Mouse (Mus musculus) lung, embryonic 14.5 days (tissue): Measurements from ENCODE around the gene B4galt1. TPM values are rescaled to one million over a fixed set of nuclear protein-coding genes. Genes with fewer than 3 reads are reported as not detected.
A peak's percentile ranks its signal among the peaks of the same experiment; 100 is the strongest.

ENCODE experiments used
- ATAC-seq: fragments of 200-750 bp; cut with Nextera tagmentation; 2 replicates; pipeline ENCODE4 v1.8.0; 2017; ENCODE audit warnings: mild to moderate bottlenecking, moderate TSS enrichment, moderate library complexity; ENCODE audit not compliant: insufficient read depth
- DNase-seq: peaks from one replicate; pipeline ENCODE4 v3.0.0-alpha.2; 2015
- H3K27ac ChIP-seq: fragments of 300-500 bp; sonication (generic); 2 replicates; pipeline ENCODE4 v1.5.1; 2014; ENCODE audit warnings: low read depth, mild to moderate bottlenecking, moderate library complexity
- H3K27me3 ChIP-seq: fragments of 300-500 bp; sonication (generic); 2 replicates; pipeline ENCODE4 v1.6.1; 2014; ENCODE audit warnings: low read length, control low read depth; ENCODE audit not compliant: insufficient read depth
- H3K36me3 ChIP-seq: fragments of 300-500 bp; sonication (generic); 2 replicates; pipeline ENCODE4 v1.6.1; 2014; ENCODE audit warnings: control low read depth; ENCODE audit not compliant: insufficient read depth
- H3K4me1 ChIP-seq: fragments of 300-500 bp; sonication (generic); 2 replicates; pipeline ENCODE4 v1.6.1; 2014; ENCODE audit warnings: antibody characterized with exemption, control low read depth; ENCODE audit not compliant: insufficient read depth
- H3K4me2 ChIP-seq: fragments of 300-500 bp; sonication (generic); 2 replicates; pipeline ENCODE4 v1.6.1; 2014; ENCODE audit warnings: mild to moderate bottlenecking
- H3K4me3 ChIP-seq: fragments of 300-500 bp; sonication (generic); 2 replicates; pipeline ENCODE4 v1.5.1; 2014; ENCODE audit warnings: low read depth, low read length
- H3K9ac ChIP-seq: fragments of 300-500 bp; sonication (generic); 2 replicates; pipeline ENCODE4 v1.6.1; 2014
- H3K9me3 ChIP-seq: fragments of 300-500 bp; sonication (generic); 2 replicates; pipeline ENCODE4 v1.6.1; 2016; ENCODE audit warnings: low read depth, low read length, control low read depth
- CTCF ChIP-seq: IDR thresholded peaks from 2 replicates; pipeline ENCODE4 v1.5.1; 2016; ENCODE audit warnings: antibody characterized with exemption, low read depth
- whole genome bisulfite sequencing: fragments of 180-500 bp; shearing (Covaris S2); extraction: QIAGEN DNeasy Blood & Tissue Kit; methylation state at CpG from one replicate; pipeline ENCODE4 v1.1.7; 2014; 5-methylcytosine and 5-hydroxymethylcytosine counted together
- polyA plus RNA-seq: library from polyadenylated mRNA; unstranded; fragments of >200 nt; fragmentation: Nextera tagmentation; extraction: Ambion mirVana; gene quantifications from 2 replicates; pipeline ENCODE4 v1.2.1, GENCODE M21; 2014

The B4galt1 gene
- polyA plus RNA-seq, 1 experiment from 2014 or later: 66.5 TPM

- H3K4me1 ChIP-seq: peaks cover 8% of the 10 kb centered on the region
- H3K4me2 ChIP-seq: 0 out of 2 replicates have a peak overlapping the region, but pooled peaks have one; percentile 12
- no peaks in the 10 kb centered on the region for H3K9me3 ChIP-seq
- TF ChIP-seq CTCF: no peak
- no peak overlapping the region for H3K27ac ChIP-seq
- no peak overlapping the region for H3K4me3 ChIP-seq
- ATAC-seq (no peak), DNase-seq (peak; percentile 43)
- WGBS: 8% methylated on average over 3 of the region's 3 CpGs
- no peak overlapping the region for H3K9ac ChIP-seq
- H3K27me3 ChIP-seq: no peaks in the 10 kb centered on the region
- no peaks in the 10 kb centered on the region for H3K36me3 ChIP-seq
Measured at GRCm38 (mm10) chr4:40781143-40781542, 72.7 kb downstream of the B4galt1 start.

GRCm38 (mm10) chr4:40778656-40779055 lies 75.1 kb downstream of the B4galt1 start:
- H3K27me3 ChIP-seq: no peaks in the 10 kb centered on the region
- no peak for ATAC-seq
- 0 out of 2 replicates have a peak, but pooled peaks have one; percentile 14 for TF ChIP-seq CTCF
- H3K4me1 ChIP-seq: peaks cover 12% of the 10 kb centered on the region
- WGBS: 77% methylated on average over 6 of the region's 6 CpGs
- no peak overlapping the region for H3K9ac ChIP-seq
- DNase-seq: peak; percentile 19
- no peak overlapping the region for H3K27ac ChIP-seq
- no peaks in the 10 kb centered on the region for H3K9me3 ChIP-seq
- no peaks in the 10 kb centered on the region for H3K36me3 ChIP-seq
- no peak overlapping the region for H3K4me3 ChIP-seq
- no peak overlapping the region for H3K4me2 ChIP-seq

- 34% methylated on average over 2 of the region's 2 CpGs for WGBS
- H3K9ac ChIP-seq: no peak overlapping the region
- no peak for TF ChIP-seq CTCF
- no peak overlapping the region for H3K27ac ChIP-seq
- no peaks in the 10 kb centered on the region for H3K9me3 ChIP-seq
- H3K36me3 ChIP-seq: no peaks in the 10 kb centered on the region
- ATAC-seq: no peak
- DNase-seq: peak; percentile 19
- H3K27me3 ChIP-seq: no peaks in the 10 kb centered on the region
- H3K4me2 ChIP-seq: no peak overlapping the region
- peaks cover 12% of the 10 kb centered on the region for H3K4me1 ChIP-seq
- no peak overlapping the region for H3K4me3 ChIP-seq
Measured at GRCm38 (mm10) chr4:40777116-40777515, 76.7 kb downstream of the B4galt1 start.

GRCm38 (mm10) chr4:40776416-40776815 lies 77.4 kb downstream of the B4galt1 start:
- H3K9me3 ChIP-seq: no peaks in the 10 kb centered on the region
- H3K4me1 ChIP-seq: peaks cover 9% of the 10 kb centered on the region
- 72% methylated on average over 4 of the region's 4 CpGs for whole genome bisulfite sequencing
- no peak for ATAC-seq
- no peak overlapping the region for H3K9ac ChIP-seq
- DNase-seq: peak; percentile 19
- no peak for TF ChIP-seq CTCF
- no peak overlapping the region for H3K27ac ChIP-seq
- H3K4me3 ChIP-seq: no peak overlapping the region
- H3K4me2 ChIP-seq: no peak overlapping the region
- H3K27me3 ChIP-seq: no peaks in the 10 kb centered on the region
- no peaks in the 10 kb centered on the region for H3K36me3 ChIP-seq

GRCm38 (mm10) chr4:40774279-40775259 lies 79.2 kb downstream of the B4galt1 start:
- peak; percentile 98 for TF ChIP-seq CTCF
- peaks cover 4% of the 10 kb centered on the region; the same call in 1 of the 2 replicates for H3K4me1 ChIP-seq
- peak; percentile 44 for ATAC-seq
- no peaks in the 10 kb centered on the region for H3K27me3 ChIP-seq
- WGBS: 17% methylated on average over 12 of the region's 12 CpGs
- peak overlapping the region; percentile 18 for H3K4me3 ChIP-seq
- no peaks in the 10 kb centered on the region for H3K9me3 ChIP-seq
- peak overlapping the region; percentile 52; the same call in 1 of the 2 replicates for H3K27ac ChIP-seq
- 0 out of 2 replicates have a peak overlapping the region, but pooled peaks have one; percentile 10 for H3K9ac ChIP-seq
- H3K36me3 ChIP-seq: no peaks in the 10 kb centered on the region
- peak; percentile 91 for DNase-seq
- H3K4me2 ChIP-seq: peak overlapping the region; percentile 55

- no peak for DNase-seq
- 49% methylated on average over 5 of the region's 5 CpGs for WGBS
- ATAC-seq: no peak
Measured at GRCm38 (mm10) chr4:40759876-40760275, 93.9 kb downstream of the B4galt1 start.

GRCm38 (mm10) chr4:40757780-40758420 lies 95.9 kb downstream of the B4galt1 start, which contains the start of gene Smu1:
Gene Smu1, minus strand, starts transcription at chr4:40757923.
- no peak for TF ChIP-seq CTCF
- DNase-seq: peak; percentile 99
- H3K36me3 ChIP-seq: peaks cover 24% of the 10 kb centered on the region
- H3K4me3 ChIP-seq: peak within 1 kb of the TSS; percentile 98
- under 1% methylated on average over 40 of the region's 40 CpGs for WGBS
- no peaks in the 10 kb centered on the region for H3K27me3 ChIP-seq
- H3K9me3 ChIP-seq: no peaks in the 10 kb centered on the region
- ATAC-seq: peak; percentile 99
- 0 out of 2 replicates have a peak, but pooled peaks cover 2% of the 10 kb centered on the region for H3K4me1 ChIP-seq
- H3K4me2 ChIP-seq: peak within 1 kb of the TSS; percentile 72
- peak within 1 kb of the TSS; percentile 32; the same call in 1 of the 2 replicates for H3K27ac ChIP-seq
- H3K9ac ChIP-seq: peak within 1 kb of the TSS; percentile 89

More at GRCm38 (mm10) chr4:40759876-40760275, 93.9 kb downstream of the B4galt1 start:
- no peaks in the 10 kb centered on the region for H3K9me3 ChIP-seq
- no peak overlapping the region for H3K4me3 ChIP-seq
- no peak for TF ChIP-seq CTCF
- 0 out of 2 replicates have a peak, but pooled peaks cover 2% of the 10 kb centered on the region for H3K4me1 ChIP-seq
- H3K4me2 ChIP-seq: no peak overlapping the region
- H3K9ac ChIP-seq: no peak overlapping the region
- H3K27me3 ChIP-seq: no peaks in the 10 kb centered on the region
- peaks cover 5% of the 10 kb centered on the region; the same call in 1 of the 2 replicates for H3K36me3 ChIP-seq
- no peak overlapping the region for H3K27ac ChIP-seq
